Mouse (Mus musculus): ENCODE data around the gene 2610008E11Rik. TPM values are rescaled to one million over a fixed set of nuclear protein-coding genes. Genes with fewer than 3 reads are reported as not detected.
"Not testable (repeated sequence)": the region's sequence is repeated elsewhere in the genome, so short reads cannot be mapped to it uniquely, and the experiment has no call there.

2610008E11Rik gene
- polyA plus RNA-seq, 1 experiment = 15.1 TPM

DNA sequence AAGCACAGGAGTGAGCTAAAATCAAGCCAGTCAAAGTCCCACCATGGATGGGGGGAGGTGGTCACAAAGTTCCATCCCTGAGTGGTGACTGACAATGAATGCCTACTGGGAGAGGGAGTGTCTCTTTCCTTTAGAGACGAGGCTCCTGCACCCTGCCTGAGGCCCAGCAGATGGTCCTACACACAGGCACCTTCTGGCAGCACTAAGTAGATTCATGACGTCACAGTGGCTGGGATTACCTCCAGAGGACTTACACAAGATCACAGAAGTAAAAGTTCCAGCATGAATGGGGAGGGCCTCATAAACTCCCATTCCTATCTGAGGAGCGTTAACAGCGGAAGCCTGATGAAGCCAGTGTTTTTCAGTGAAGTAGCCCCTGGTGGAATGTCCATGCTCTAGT, 8.4 kb downstream of the 2610008E11Rik start:
- H3K4me3 ChIP-seq (ENCODE audit: insufficient read depth, low read length) = no peak overlapping the region
- no peak for TF ChIP-seq CTCF (IDR thresholded peaks at IDR 0.05; ENCODE audit: extremely low read depth, insufficient read depth, low read length)
- TF ChIP-seq POLR2A (IDR thresholded peaks at IDR 0.05; ENCODE audit: extremely low read depth, insufficient read depth, low read length) = no peak
- no peaks in the 10 kb centered on the region; the same call in 1 of the 2 replicates for H3K4me1 ChIP-seq (ENCODE audit: control insufficient read depth, insufficient read depth, low read length)
- H3K27ac ChIP-seq (ENCODE audit: insufficient read depth, low read length) = no peak overlapping the region

DNA sequence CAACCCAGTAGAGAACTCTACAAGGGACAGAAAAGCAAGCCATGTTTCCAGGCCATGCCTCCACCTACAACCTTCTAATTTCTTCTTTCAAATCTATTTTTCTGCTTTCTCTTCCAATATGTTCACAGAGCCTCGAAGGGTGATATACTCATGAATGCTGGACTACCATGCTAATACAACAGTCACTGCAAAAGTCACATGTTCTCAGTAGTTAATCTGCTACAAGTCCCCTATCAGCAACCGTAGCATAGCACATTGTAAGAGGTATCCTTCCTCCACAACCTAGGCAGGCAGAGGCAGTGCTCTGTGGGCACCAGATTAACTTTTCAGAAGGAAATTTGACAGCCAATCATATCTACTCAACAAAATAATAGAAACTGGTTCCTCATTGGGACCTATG, 10.8 kb downstream of the 2610008E11Rik start:
- Histone ChIP-seq H3K4me1 (ENCODE audit: control insufficient read depth, insufficient read depth, low read length) (no peaks in the 10 kb centered on the region; the same call in 1 of the 2 replicates), H3K4me3 (ENCODE audit: insufficient read depth, low read length) (no peak overlapping the region), H3K27ac (ENCODE audit: insufficient read depth, low read length) (no peak overlapping the region)
- TF ChIP-seq POLR2A (IDR thresholded peaks at IDR 0.05; ENCODE audit: extremely low read depth, insufficient read depth, low read length) (no peak), CTCF (IDR thresholded peaks at IDR 0.05; ENCODE audit: extremely low read depth, insufficient read depth, low read length) (no peak)

DNA sequence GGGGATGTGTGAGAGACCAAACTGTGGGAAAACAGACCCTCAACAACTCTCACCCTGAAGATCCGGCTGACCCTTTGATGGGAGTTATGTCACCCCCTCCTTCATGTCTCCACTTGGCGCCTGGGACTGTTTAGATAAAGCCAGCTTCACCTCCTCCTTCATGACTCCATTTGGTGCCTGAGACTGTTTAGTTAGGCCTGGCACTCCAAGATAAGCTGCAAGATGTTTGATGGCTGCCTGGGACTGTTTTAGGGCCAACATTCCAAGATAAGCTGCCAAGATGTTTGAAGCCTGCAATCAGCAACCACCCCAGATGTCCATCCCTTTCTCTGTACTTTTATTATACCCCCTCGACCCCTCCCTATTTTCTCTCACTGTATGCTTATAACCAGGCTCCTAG, 40.0 kb downstream of the 2610008E11Rik start:
- not testable (repeated sequence) for H3K27ac ChIP-seq (ENCODE audit: insufficient read depth, low read length); H3K4me1 ChIP-seq (ENCODE audit: control insufficient read depth, insufficient read depth, low read length); H3K4me3 ChIP-seq (ENCODE audit: insufficient read depth, low read length)

DNA sequence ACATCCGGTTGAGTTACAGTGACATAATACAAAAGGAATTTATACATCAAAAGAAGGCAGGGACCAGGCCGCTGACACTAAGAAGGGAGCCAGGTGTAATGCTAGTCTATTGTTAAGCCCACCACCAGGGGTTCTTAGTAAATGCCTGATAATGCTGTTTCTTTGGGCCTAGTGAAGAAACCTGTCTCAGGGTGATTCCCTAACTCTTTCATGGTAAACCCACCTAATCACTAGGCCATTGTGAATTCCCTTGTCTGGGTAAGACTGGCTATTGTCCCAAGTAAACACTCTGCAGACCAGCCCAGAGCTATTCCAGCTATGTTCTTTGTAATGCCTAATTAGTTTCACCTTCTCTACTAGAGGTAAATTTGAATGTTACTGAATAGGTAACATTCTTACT, 54.9 kb downstream of the 2610008E11Rik start:
- H3K4me3 ChIP-seq (ENCODE audit: insufficient read depth, low read length); H3K4me1 ChIP-seq (ENCODE audit: control insufficient read depth, insufficient read depth, low read length); H3K27ac ChIP-seq (ENCODE audit: insufficient read depth, low read length): not testable (repeated sequence)

DNA sequence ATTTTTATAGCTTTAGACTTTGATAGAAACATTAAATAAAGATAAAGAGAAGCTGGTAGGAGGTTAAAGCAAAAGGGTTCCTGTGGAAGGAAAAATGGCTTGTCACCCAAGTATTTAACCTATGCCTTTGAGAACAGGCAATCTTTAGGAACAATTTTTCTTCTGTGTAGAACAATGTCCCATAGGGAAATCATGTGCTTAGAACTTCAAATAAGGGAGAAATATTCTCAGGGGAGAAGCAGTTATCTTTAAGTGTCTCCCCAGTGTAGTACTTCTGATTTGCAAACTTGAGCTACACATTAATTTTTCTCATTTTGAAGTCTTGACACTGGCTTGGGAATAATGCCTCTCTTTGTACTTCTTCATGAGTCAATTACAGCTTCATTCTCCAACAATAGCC, 69.0 kb downstream of the 2610008E11Rik start, which contains the start of gene Olfr57:
Olfr57 (plus strand) TSS at position 301 of the 400 bp plus-strand sequence.
- TF ChIP-seq CTCF (IDR thresholded peaks at IDR 0.05; ENCODE audit: extremely low read depth, insufficient read depth, low read length) (no peak), POLR2A (IDR thresholded peaks at IDR 0.05; ENCODE audit: extremely low read depth, insufficient read depth, low read length) (no peak)
- H3K4me3 ChIP-seq (ENCODE audit: insufficient read depth, low read length) = no peak within 1 kb of the TSS
- H3K27ac ChIP-seq (ENCODE audit: insufficient read depth, low read length) = no peak within 1 kb of the TSS
- no peaks in the 10 kb centered on the region for H3K4me1 ChIP-seq (ENCODE audit: control insufficient read depth, insufficient read depth, low read length)

Other genes with a start within 250 kb of the 2610008E11Rik start
- gene Olfr1356, start 245.4 kb downstream of the 2610008E11Rik start, polyA plus RNA-seq (2012; rRNA removed) = not detected in 2 replicates
- gene Olfr1355, start 222.1 kb downstream of the 2610008E11Rik start, polyA plus RNA-seq (2012; rRNA removed) = not detected in 2 replicates
- not detected in 2 replicates for gene Olfr1354, start 184.4 kb downstream of the 2610008E11Rik start, polyA plus RNA-seq (2012; rRNA removed)
- not detected in 2 replicates for gene Olfr8, start 147.0 kb downstream of the 2610008E11Rik start, polyA plus RNA-seq (2012; rRNA removed)
- not detected in 2 replicates for gene Olfr1353, start 134.3 kb downstream of the 2610008E11Rik start, polyA plus RNA-seq (2012; rRNA removed)
- gene Olfr1352, start 116.5 kb downstream of the 2610008E11Rik start, polyA plus RNA-seq (2012; rRNA removed) = not detected in 2 replicates
- not detected in 2 replicates for gene Olfr1351, start 85.1 kb downstream of the 2610008E11Rik start, polyA plus RNA-seq (2012; rRNA removed)
- not detected in 2 replicates for gene Olfr57, start 68.9 kb downstream of the 2610008E11Rik start, polyA plus RNA-seq (2012; rRNA removed)
- not detected in 2 replicates for gene Vmn2r80, start 51.2 kb upstream of the 2610008E11Rik start, polyA plus RNA-seq (2012; rRNA removed)
- not detected in 2 replicates for gene Vmn2r81, start 150.1 kb upstream of the 2610008E11Rik start, polyA plus RNA-seq (2012; rRNA removed)

Data from cortical plate, adult 2 months (tissue).